Mouse (Mus musculus) heart, embryonic 13.5 days (tissue): ENCODE measurements around the gene Bnip1. TPM values are rescaled to one million over a fixed set of nuclear protein-coding genes. Genes with fewer than 3 reads are reported as not detected.

Experiments
- ATAC-seq: fragments of 200-750 bp; cut with Nextera tagmentation; 2 replicates; pipeline ENCODE4 v1.8.0; 2017; ENCODE audit warnings: moderate TSS enrichment; ENCODE audit not compliant: insufficient number of reproducible peaks, low FRiP score, low TSS enrichment; ENCODE audit errors: extremely low read depth
- H3K27ac ChIP-seq: fragments of 300-500 bp; sonication (generic); replicated peaks from 2 replicates; pipeline ENCODE4 v1.5.1; 2015; ENCODE audit warnings: moderate library complexity, mild to moderate bottlenecking, inconsistent platforms
- H3K27me3 ChIP-seq: fragments of 300-500 bp; sonication (generic); replicated peaks from 2 replicates; pipeline ENCODE4 v1.6.1; 2015; ENCODE audit warnings: mild to moderate bottlenecking, inconsistent platforms
- H3K36me3 ChIP-seq: fragments of 300-500 bp; sonication (generic); 2 replicates; pipeline ENCODE4 v1.6.1; 2015; ENCODE audit warnings: mild to moderate bottlenecking, inconsistent platforms
- H3K4me1 ChIP-seq: fragments of 300-500 bp; sonication (generic); 2 replicates; pipeline ENCODE4 v1.6.1; 2015; ENCODE audit warnings: inconsistent platforms
- H3K4me2 ChIP-seq: fragments of 300-500 bp; sonication (generic); 2 replicates; pipeline ENCODE4 v1.6.1; 2015; ENCODE audit warnings: inconsistent platforms, mild to moderate bottlenecking, moderate library complexity
- H3K4me3 ChIP-seq: fragments of 300-500 bp; sonication (generic); 2 replicates; pipeline ENCODE4 v1.5.1; 2015; ENCODE audit warnings: moderate library complexity, mild to moderate bottlenecking, inconsistent platforms
- H3K9ac ChIP-seq: fragments of 300-500 bp; sonication (generic); 2 replicates; pipeline ENCODE4 v1.6.1; 2015; ENCODE audit warnings: inconsistent platforms, mild to moderate bottlenecking, moderate library complexity
- H3K9me3 ChIP-seq: fragments of 300-500 bp; sonication (generic); 2 replicates; pipeline ENCODE4 v1.6.1; 2016; ENCODE audit warnings: inconsistent platforms
- WGBS: fragments of 180-500 bp; shearing (Covaris S2); methylation state at CpG from one replicate; pipeline ENCODE4 v1.1.7; 2015; ENCODE audit warnings: mixed read lengths; 5-methylcytosine and 5-hydroxymethylcytosine counted together
- polyA plus RNA-seq: library from polyadenylated mRNA; unstranded; fragments of >200 nt; fragmentation: Nextera tagmentation; extraction: Ambion mirVana; gene quantifications from 2 replicates; pipeline ENCODE4 v1.2.1, GENCODE M21; 2015

Bnip1 gene
- polyA plus RNA-seq, 1 experiment from 2014 or later, result 56.6 TPM

- Histone ChIP-seq H3K27ac (peak overlapping the region; percentile 94), H3K27me3 (peaks cover 73% of the 10 kb centered on the region), H3K36me3 (peaks cover 61% of the 10 kb centered on the region), H3K9me3 (peaks cover 2% of the 10 kb centered on the region; the same call in 1 of the 2 replicates), H3K4me1 (peaks cover 20% of the 10 kb centered on the region), H3K4me3 (peak overlapping the region; percentile 80), H3K9ac (peak overlapping the region; percentile 100), H3K4me2 (peak overlapping the region; percentile 83)
- no peak for ATAC-seq
- WGBS, result 31% methylated on average over 8 of the region's 8 CpGs
Observed at GRCm38 (mm10) chr17:26835956-26836355, 55.1 kb downstream of the Bnip1 start.

DNA sequence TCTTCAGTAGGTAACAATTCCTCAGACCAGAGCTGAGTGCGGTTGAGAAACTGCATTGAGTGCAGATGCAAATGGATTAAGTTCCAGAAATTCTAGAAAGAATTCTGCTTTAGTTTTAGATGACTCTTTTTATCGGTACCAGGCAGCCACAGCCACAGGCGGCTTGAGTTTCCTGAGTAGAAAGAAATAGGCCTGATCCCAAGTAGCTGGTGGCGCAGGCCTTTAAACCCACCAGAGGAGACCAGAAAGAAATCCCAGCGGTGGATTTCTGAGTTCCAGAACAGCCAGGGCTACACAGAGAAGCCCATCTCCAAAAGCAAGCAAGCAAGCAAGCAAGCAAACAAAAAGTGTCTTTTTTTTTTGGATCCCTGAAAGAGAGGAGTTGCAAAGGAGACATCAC is 55.5 kb downstream of the Bnip1 start:
- Histone ChIP-seq H3K27me3 (peaks cover 77% of the 10 kb centered on the region), H3K4me3 (peak overlapping the region; percentile 80), H3K9me3 (no peaks in the 10 kb centered on the region), H3K27ac (peak overlapping the region; percentile 94), H3K9ac (peak overlapping the region; percentile 100), H3K4me2 (peak overlapping the region; percentile 83), H3K4me1 (peaks cover 20% of the 10 kb centered on the region), H3K36me3 (peaks cover 59% of the 10 kb centered on the region)
- no peak for ATAC-seq
- 24% methylated on average over 5 of the region's 5 CpGs for WGBS

DNA sequence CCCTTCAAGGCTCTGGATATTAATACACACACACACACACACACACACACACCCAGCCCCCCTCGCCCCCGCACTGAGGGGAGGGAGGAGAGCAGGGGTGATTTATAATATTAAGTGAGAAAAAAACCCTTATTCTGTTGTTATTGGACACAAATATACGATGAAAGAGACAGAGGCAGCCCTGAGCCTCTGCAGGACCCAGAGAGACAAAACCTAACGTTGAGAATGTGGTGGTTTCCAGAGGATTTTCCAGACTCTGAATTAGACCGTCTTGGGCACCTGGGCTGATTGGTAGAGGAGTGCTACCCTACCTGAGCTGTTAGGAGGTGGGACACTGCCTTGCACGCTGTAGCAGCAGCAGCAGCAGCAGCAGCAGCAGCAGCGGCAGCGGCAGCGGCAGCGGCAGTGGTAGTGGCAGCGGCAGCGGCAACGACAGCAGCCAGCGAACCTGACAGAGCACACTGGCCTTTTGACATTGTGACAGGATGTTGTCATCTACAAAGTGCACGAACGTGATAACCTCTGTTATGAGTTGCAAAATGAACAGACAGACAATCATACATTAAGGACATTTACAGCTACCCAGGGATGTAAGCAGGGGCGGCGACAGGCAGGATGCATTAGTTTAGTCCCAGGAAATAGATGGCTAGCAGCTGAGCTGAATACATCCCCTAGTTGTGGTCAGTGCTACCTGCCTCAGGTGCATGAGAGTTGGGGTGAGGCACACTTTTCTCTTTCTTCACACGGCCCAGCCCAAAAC is 56.1 kb downstream of the Bnip1 start:
- peak overlapping the region; percentile 100 for H3K9ac ChIP-seq
- peaks cover 83% of the 10 kb centered on the region for H3K27me3 ChIP-seq
- no peak for ATAC-seq
- peak overlapping the region; percentile 83 for H3K4me2 ChIP-seq
- peak overlapping the region; percentile 94 for H3K27ac ChIP-seq
- H3K9me3 ChIP-seq, result no peaks in the 10 kb centered on the region
- peak overlapping the region; percentile 80 for H3K4me3 ChIP-seq
- 7% methylated on average over 19 of the region's 19 CpGs for WGBS
- H3K36me3 ChIP-seq, result peaks cover 59% of the 10 kb centered on the region
- peaks cover 20% of the 10 kb centered on the region for H3K4me1 ChIP-seq

DNA sequence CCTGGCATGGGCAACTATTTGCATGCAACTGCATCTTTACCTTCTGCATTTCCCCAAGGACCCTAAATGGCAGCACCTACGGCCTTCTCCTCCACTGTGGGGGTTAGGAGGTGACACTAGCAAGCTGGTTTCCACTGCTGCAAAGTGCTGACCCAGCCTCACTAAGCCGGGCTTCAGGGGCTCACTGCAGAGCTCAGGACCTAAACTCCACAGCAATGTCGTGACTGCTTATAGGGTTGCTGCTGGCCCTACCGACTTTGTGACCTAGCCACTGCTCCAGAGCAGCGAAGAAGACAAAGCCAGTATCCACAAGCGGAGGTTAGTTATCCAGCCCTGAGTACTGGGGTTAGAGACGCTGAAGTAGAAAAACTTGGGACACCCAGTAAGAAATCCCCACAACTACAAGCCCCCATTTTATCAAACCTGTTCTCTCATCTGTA is 56.7 kb downstream of the Bnip1 start:
- Histone ChIP-seq H3K4me2 (peak overlapping the region; percentile 83), H3K27ac (peak overlapping the region; percentile 94), H3K9ac (peak overlapping the region; percentile 100), H3K36me3 (peaks cover 59% of the 10 kb centered on the region), H3K4me1 (peaks cover 21% of the 10 kb centered on the region), H3K4me3 (peak overlapping the region; percentile 80), H3K9me3 (no peaks in the 10 kb centered on the region), H3K27me3 (peaks cover 89% of the 10 kb centered on the region)
- 16% methylated on average over 7 of the region's 7 CpGs for WGBS
- ATAC-seq, result no peak

DNA sequence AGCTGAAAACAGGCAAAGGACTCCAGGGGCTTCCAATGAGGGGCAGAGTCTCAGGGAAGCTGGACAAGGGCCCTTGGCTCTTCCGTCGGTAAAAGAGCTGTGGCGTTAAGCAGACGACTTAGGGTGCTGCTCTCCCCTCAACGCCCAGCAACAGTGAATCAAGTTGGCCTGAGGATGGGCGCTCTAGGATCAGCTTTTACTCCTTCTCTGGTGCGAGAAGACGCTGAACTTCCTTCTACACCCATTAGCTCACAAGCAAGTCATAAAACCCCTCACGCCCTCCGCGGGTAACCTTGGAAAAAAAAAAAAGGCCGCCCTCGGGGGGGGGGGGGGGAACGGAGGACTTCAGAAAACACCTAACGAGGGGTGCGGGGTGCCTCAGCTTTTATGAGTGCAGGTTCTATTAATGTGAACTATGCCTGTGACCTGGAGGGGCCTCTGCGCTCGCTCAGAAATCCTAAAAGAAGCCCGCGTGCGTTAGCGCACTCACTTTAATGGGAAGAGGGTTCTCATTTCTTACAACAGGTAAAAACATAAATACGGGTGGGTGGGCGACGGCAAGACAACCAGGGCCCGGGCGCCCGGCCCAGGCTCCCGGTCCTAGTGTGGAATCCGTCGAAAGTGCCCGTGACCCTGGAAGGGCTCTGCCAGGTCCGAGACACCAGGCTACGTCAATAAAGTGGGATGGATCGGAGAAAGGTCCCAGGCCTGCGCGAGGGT is 57.5 kb downstream of the Bnip1 start:
- no peak for ATAC-seq
- peaks cover 97% of the 10 kb centered on the region for H3K27me3 ChIP-seq
- 6% methylated on average over 37 of the region's 37 CpGs for WGBS
- H3K36me3 ChIP-seq, result peaks cover 55% of the 10 kb centered on the region
- peak overlapping the region; percentile 80 for H3K4me3 ChIP-seq
- H3K9ac ChIP-seq, result peak overlapping the region; percentile 100
- peak overlapping the region; percentile 94 for H3K27ac ChIP-seq
- H3K4me2 ChIP-seq, result peak overlapping the region; percentile 83
- peaks cover 25% of the 10 kb centered on the region for H3K4me1 ChIP-seq
- H3K9me3 ChIP-seq, result no peaks in the 10 kb centered on the region

DNA sequence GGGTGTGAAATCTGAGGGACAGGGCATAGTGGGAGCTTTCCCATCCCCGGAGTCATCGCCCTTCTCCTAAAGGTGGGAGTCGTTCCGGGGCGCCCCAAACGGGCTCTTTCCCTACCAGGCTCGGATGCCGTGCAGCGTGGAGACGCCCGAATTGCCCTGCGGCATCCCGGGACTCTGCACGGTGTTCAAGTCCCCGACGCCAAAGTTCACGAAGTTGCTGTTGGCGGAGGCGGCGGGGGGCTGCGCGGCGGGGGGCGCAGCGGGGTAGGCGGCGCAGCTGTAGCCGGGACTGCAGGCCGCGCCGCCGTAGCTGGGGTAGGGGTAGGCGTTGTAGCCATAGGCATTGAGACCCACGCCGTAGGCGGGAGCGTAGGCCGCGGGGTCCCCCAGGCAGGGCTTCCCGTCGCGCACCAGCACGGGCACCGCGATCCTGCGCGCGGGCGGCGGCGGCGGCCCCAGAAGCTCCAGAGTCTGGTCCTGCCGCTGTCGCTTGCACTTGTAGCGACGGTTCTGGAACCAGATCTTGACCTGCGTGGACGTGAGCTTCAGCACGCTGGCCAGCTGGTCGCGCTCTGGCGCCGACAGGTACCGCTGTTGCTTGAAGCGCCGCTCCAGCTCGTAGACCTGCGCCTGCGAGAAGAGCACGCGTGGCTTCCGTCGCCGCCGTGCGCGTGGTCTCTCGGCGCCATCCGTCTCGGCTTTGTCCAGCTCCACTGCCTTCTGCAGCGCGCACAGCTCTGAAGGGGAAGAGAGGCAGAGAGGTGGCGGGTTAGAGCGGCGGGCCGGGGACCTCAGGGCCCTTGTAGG is 58.2 kb downstream of the Bnip1 start:
- Histone ChIP-seq H3K4me2 (peak overlapping the region; percentile 83), H3K27me3 (peaks cover 98% of the 10 kb centered on the region), H3K4me3 (peak overlapping the region; percentile 80), H3K36me3 (peaks cover 48% of the 10 kb centered on the region), H3K4me1 (peaks cover 25% of the 10 kb centered on the region), H3K27ac (peak overlapping the region; percentile 94), H3K9ac (peak overlapping the region; percentile 100), H3K9me3 (no peaks in the 10 kb centered on the region)
- no peak for ATAC-seq
- WGBS, result 1% methylated on average over 80 of the region's 87 CpGs

- WGBS, result 2% methylated on average over 26 of the region's 26 CpGs
- Histone ChIP-seq H3K36me3 (peaks cover 40% of the 10 kb centered on the region), H3K9me3 (no peaks in the 10 kb centered on the region), H3K4me1 (peaks cover 21% of the 10 kb centered on the region), H3K9ac (peak overlapping the region; percentile 100), H3K4me3 (peak overlapping the region; percentile 80), H3K4me2 (peak overlapping the region; percentile 83), H3K27me3 (peaks cover 98% of the 10 kb centered on the region), H3K27ac (peak overlapping the region; percentile 94)
- no peak for ATAC-seq
Observed at GRCm38 (mm10) chr17:26839718-26840438, 59.0 kb downstream of the Bnip1 start.

DNA sequence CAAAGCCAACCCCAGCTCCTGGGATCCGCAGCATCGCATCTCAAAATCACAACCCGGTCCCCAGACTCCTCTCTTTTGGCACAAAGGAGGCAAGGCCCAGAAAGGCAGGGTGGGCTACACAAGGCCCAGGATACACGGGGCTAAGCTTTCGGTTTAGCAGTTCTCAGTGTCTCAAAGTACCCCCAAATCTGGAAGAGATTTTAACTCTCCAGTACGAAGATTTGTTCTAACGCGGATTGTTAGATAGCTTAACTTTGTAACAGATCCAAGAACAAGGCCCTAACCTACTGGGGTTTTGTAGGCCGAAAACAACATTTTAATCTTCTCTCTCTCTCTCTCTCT is 59.5 kb downstream of the Bnip1 start:
- H3K27ac ChIP-seq, result peak overlapping the region; percentile 94

GRCm38 (mm10) chr17:26840922-26841731 is 60.3 kb downstream of the Bnip1 start:
- 1% methylated on average over 48 of the region's 48 CpGs for WGBS
- Histone ChIP-seq H3K27me3 (peaks cover 96% of the 10 kb centered on the region), H3K9me3 (no peaks in the 10 kb centered on the region), H3K4me2 (peak overlapping the region; percentile 83), H3K27ac (peak overlapping the region; percentile 94), H3K4me3 (peak overlapping the region; percentile 80), H3K4me1 (peaks cover 8% of the 10 kb centered on the region), H3K36me3 (peaks cover 32% of the 10 kb centered on the region), H3K9ac (peak overlapping the region; percentile 100)
- ATAC-seq, result peak; percentile 80

More for the DNA sequence above, 59.5 kb downstream of the Bnip1 start:
- H3K4me3 ChIP-seq, result peak overlapping the region; percentile 80
- peaks cover 35% of the 10 kb centered on the region for H3K36me3 ChIP-seq
- H3K9me3 ChIP-seq, result no peaks in the 10 kb centered on the region
- peaks cover 98% of the 10 kb centered on the region for H3K27me3 ChIP-seq
- ATAC-seq, result no peak
- peak overlapping the region; percentile 83 for H3K4me2 ChIP-seq
- peaks cover 16% of the 10 kb centered on the region for H3K4me1 ChIP-seq
- H3K9ac ChIP-seq, result peak overlapping the region; percentile 100
- 16% methylated on average over 9 of the region's 9 CpGs for WGBS

DNA sequence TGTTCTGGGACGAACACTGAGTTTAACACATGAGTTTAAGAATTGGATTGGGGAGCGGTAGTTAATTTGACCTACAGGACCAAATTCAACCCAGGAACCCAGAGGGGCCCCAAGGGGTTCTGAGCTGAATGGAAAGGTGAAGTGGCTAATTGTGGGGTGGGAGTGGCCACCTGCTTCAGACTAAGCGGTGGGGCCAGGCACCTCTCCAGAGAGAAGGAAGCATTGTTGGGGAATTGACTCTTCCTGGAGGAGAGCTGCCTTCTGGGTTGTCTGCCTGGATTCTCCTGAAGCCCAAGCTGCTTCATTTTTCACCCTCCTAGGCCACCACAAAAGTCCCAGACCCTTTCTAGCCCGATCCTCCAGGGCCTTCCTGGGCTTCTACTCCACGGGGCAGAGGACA is 61.1 kb downstream of the Bnip1 start:
- ATAC-seq, result no peak
- Histone ChIP-seq H3K4me3 (peak overlapping the region; percentile 80), H3K4me1 (peaks cover 6% of the 10 kb centered on the region), H3K27ac (peak overlapping the region; percentile 94), H3K4me2 (peak overlapping the region; percentile 83), H3K9me3 (no peaks in the 10 kb centered on the region), H3K36me3 (peaks cover 25% of the 10 kb centered on the region), H3K27me3 (peaks cover 90% of the 10 kb centered on the region), H3K9ac (peak overlapping the region; percentile 100)
- WGBS, result 8% methylated on average over 5 of the region's 5 CpGs
